Comparison of ENCODE assay signal across 20 mouse cellular contexts in the genomic region with DNA sequence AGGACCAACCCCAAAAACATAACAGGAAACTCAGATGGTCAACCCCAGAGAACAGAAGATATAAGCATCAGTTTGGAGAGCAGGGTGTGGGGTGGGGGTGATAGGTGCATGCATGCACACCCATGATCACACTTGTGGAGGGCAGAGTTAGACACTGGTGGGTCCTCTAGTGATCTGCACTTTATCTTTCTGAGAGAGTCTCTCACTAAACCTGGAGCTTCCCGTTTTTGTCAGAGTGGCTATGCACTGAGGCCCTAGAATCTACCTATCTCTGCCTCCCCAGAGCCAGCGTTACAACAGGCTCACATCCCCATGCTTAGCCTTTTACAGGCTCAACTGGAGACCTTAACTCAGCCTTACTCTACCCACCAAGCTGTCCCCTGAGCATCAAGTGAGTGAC. TPM values are rescaled to one million over a fixed set of nuclear protein-coding genes. Genes with fewer than 3 reads are reported as not detected.
DNase-seq lines count a peak whose midpoint lies in the region; ATAC-seq and TF ChIP-seq lines count a peak whose summit lies in the region.
"Had no signal": no experiment of that assay in that cellular context is flagged by ENCODE, and none has a peak within 500 bp of the region (broad histone marks: within the 10 kb centered on the region; RNA-seq: fewer than 3 reads in every experiment).

No protein-coding gene starts in this region.

- WGBS in kidney, embryonic 15.5 days = 90% methylated on average over 2 of the region's 2 CpGs

- TF ChIP-seq CTCF in MEL (IDR thresholded peaks at IDR 0.05 in 2 of 3, conservative IDR thresholded peaks at IDR 0.05 in 1 of 3; ENCODE audit: control insufficient read depth in 1 of 3, insufficient read depth in 1 of 3, low read depth in 2 of 3, low read length in 3 of 3, poor library complexity in 1 of 3, severe bottlenecking in 1 of 3) = no peak
- TF ChIP-seq CTCF in bone marrow macrophage, adult 2 months (IDR thresholded peaks at IDR 0.05; ENCODE audit: low read depth, low read length) = no peak

- H3K27ac ChIP-seq in MEL (ENCODE audit: control insufficient read depth, low read depth, low read length) = peak overlapping the region; percentile 69
- peak overlapping the region; percentile 11; the same call in 1 of the 2 replicates for H3K27ac ChIP-seq in bone marrow macrophage, adult 2 months (ENCODE audit: insufficient read depth, low read depth, low read length)
- H3K27ac ChIP-seq in kidney, embryonic 15.5 days = no peak overlapping the region
- H3K27ac ChIP-seq: forebrain, embryonic 15.5 days; heart, adult 2 months; heart, embryonic 15.5 days; hindbrain, embryonic 13.5 days had no signal

- peaks cover 45% of the 10 kb centered on the region for H3K79me2 ChIP-seq in MEL (ENCODE audit: control insufficient read depth, insufficient read depth, low read length, poor library complexity)

- peaks cover 34 to 43% of the 10 kb centered on the region in 2 experiments for H3K36me3 ChIP-seq in MEL (ENCODE audit: control insufficient read depth in 1 of 2, insufficient read depth in 2 of 2, low read length in 2 of 2)
- peaks cover 66% of the 10 kb centered on the region for H3K36me3 ChIP-seq in kidney, embryonic 15.5 days

- TF ChIP-seq EP300 in MEL (IDR thresholded peaks at IDR 0.05; ENCODE audit: low read depth in 1 of 2, low read length in 2 of 2) = no peak

- no peaks in the 10 kb centered on the region for H3K9me3 ChIP-seq in MEL (replicated peaks; ENCODE audit: insufficient read depth, low read length)
- no peaks in the 10 kb centered on the region for H3K9me3 ChIP-seq in kidney, embryonic 15.5 days (replicated peaks)
- H3K9me3 ChIP-seq: forebrain, embryonic 15.5 days; heart, embryonic 15.5 days; hindbrain, embryonic 13.5 days had no signal

- H3K27me3 ChIP-seq in MEL (ENCODE audit: control insufficient read depth in 1 of 2, insufficient read depth in 2 of 2, low read length in 2 of 2) = no peaks in the 10 kb centered on the region
- H3K27me3 ChIP-seq in kidney, embryonic 15.5 days = no peaks in the 10 kb centered on the region
- H3K27me3 ChIP-seq: forebrain, embryonic 15.5 days; heart, embryonic 15.5 days; hindbrain, embryonic 13.5 days; Patski had no signal

- DNase-seq in MEL (ENCODE audit: low read depth, low spot score) = peak; percentile 96
- no peak for DNase-seq in lung, postnatal 4 days
- no peak for DNase-seq in retina, embryonic 14.5 days (ENCODE audit: low spot score)
- DNase-seq in cerebellum, postnatal 14 days = no peak
- DNase-seq: adrenal gland, adult 2 months; adrenal gland, postnatal 25 days; cerebellum, adult 2 months; cerebellum, postnatal 10 days; gastrocnemius, postnatal 36 days; heart, adult 2 months; heart, postnatal 14 days had no signal

- no peak for TF ChIP-seq RAD21 in MEL (IDR thresholded peaks at IDR 0.05; ENCODE audit: low read depth, low read length)

- peak in 1 of 2 experiments; percentile 46; a peak in 2 of 4 replicates for TF ChIP-seq POLR2A in MEL (IDR thresholded peaks at IDR 0.05; ENCODE audit: control insufficient read depth in 1 of 2, insufficient read depth in 1 of 2, low read depth in 1 of 2, low read length in 2 of 2, poor library complexity in 1 of 2)
- no peak for TF ChIP-seq POLR2A in bone marrow macrophage, adult 2 months (IDR thresholded peaks at IDR 0.05; ENCODE audit: borderline replicate concordance, low read depth, low read length)

- peak; percentile 29 for ATAC-seq in granulocyte monocyte progenitor cell, adult 5-6 weeks (replicated peaks; ENCODE audit: poor library complexity, severe bottlenecking)
- peak; percentile 33; the same call in 1 of the 2 replicates for ATAC-seq in megakaryocyte, adult 5-6 weeks (ENCODE audit: poor library complexity, severe bottlenecking)
- no peak for ATAC-seq in kidney, embryonic 15.5 days (replicated peaks; ENCODE audit: low FRiP score)
- ATAC-seq: forebrain, embryonic 15.5 days; Patski had no signal

- H3K4me2 ChIP-seq in kidney, embryonic 15.5 days = no peak overlapping the region
- H3K4me2 ChIP-seq: forebrain, embryonic 15.5 days; heart, embryonic 11.5 days; heart, embryonic 15.5 days; hindbrain, embryonic 13.5 days had no signal

- peaks cover 31 to 32% of the 10 kb centered on the region in 2 experiments for H3K4me1 ChIP-seq in MEL (ENCODE audit: control insufficient read depth in 1 of 2, insufficient read depth in 2 of 2, low read length in 2 of 2)
- peaks cover 47% of the 10 kb centered on the region for H3K4me1 ChIP-seq in bone marrow macrophage, adult 2 months (ENCODE audit: control insufficient read depth, insufficient read depth, low read length)
- H3K4me1 ChIP-seq in kidney, embryonic 15.5 days = peaks cover 8% of the 10 kb centered on the region; the same call in 1 of the 2 replicates
- H3K4me1 ChIP-seq: forebrain, embryonic 15.5 days had no signal

- H3K9ac ChIP-seq in MEL (ENCODE audit: control insufficient read depth, low read depth, low read length, poor library complexity, severe bottlenecking) = peak overlapping the region; percentile 1; the same call in 1 of the 2 replicates
- H3K9ac ChIP-seq in kidney, embryonic 15.5 days = no peak overlapping the region
- H3K9ac ChIP-seq: forebrain, embryonic 15.5 days; heart, embryonic 15.5 days; hindbrain, embryonic 13.5 days had no signal

- H3K4me3 ChIP-seq in MEL (ENCODE audit: control insufficient read depth in 1 of 2, insufficient read depth in 1 of 2, low read depth in 2 of 2, low read length in 2 of 2) = no peak overlapping the region
- no peak overlapping the region for H3K4me3 ChIP-seq in bone marrow macrophage, adult 2 months (ENCODE audit: insufficient read depth, low read length)
- H3K4me3 ChIP-seq in kidney, embryonic 15.5 days (replicated peaks) = no peak overlapping the region
- H3K4me3 ChIP-seq: forebrain, embryonic 15.5 days; heart, adult 2 months; heart, embryonic 15.5 days; hindbrain, embryonic 13.5 days had no signal

TF ChIP-seq in MEL, 35 proteins besides CTCF, POLR2A, EP300 and RAD21:
- TF ChIP-seq RCOR1 (IDR thresholded peaks at IDR 0.05; ENCODE audit: low read depth, low read length) = no peak
- TF ChIP-seq UBTF (IDR thresholded peaks at IDR 0.05; ENCODE audit: borderline replicate concordance, insufficient read depth, low read depth, low read length) = peak; percentile 84; the same call in 1 of the 2 replicates
- TF ChIP-seq GATA1 (IDR thresholded peaks at IDR 0.05; ENCODE audit: low read depth, low read length) = peak; percentile 86
- peak; percentile 84 for TF ChIP-seq TBP (IDR thresholded peaks at IDR 0.05; ENCODE audit: low read depth, low read length)
- peak; percentile 67 for TF ChIP-seq TAL1 (IDR thresholded peaks at IDR 0.05; ENCODE audit: low read length)

RNA-seq across cellular contexts. Expression of gene Brf1, which starts 9.1 kb away (rescaled TPM):
- 90.6 and 105 TPM in 2 replicates for total RNA-seq in MEL (2012; rRNA removed)
- 100 to 1,000 TPM in 1 of 2 experiments, not detected in 1; 159 TPM for polyA plus RNA-seq in MEL (2012; ENCODE audit: insufficient read depth in 1 of 2, insufficient read length in 2 of 2, low read depth in 1 of 2, low replicate concordance in 2 of 2, missing spikeins in 1 of 2)
- 42.1 and 49.9 TPM in 2 replicates for polyA plus RNA-seq in bone marrow macrophage, adult 2 months (2012; ENCODE audit: insufficient read depth, insufficient read length, missing spikeins)
- 38.7 and 42.6 TPM in 2 replicates for total RNA-seq in granulocyte monocyte progenitor cell, adult 5-6 weeks (2014; fragmentation: Nextera tagmentation)
- 28.1 and 41.3 TPM in 2 replicates for total RNA-seq in granulocyte monocyte progenitor cell, adult 5-6 weeks (2017)
- 20.2 and 25.3 TPM in 2 replicates for total RNA-seq in megakaryocyte, adult 5-6 weeks (2015)
- total RNA-seq in megakaryocyte, adult 5-6 weeks (2017) = 37.0 and 43.6 TPM in 2 replicates
- polyA plus RNA-seq in kidney, embryonic 15.5 days (2015; fragmentation: Nextera tagmentation; extraction: Ambion mirVana) = 62.4 and 70.4 TPM in 2 replicates

RNA-seq across cellular contexts. Expression of gene Btbd6, which starts 15.2 kb away (rescaled TPM):
- total RNA-seq in MEL (2012; rRNA removed) = 0.88 and 1.8 TPM in 2 replicates
- 1 to 10 TPM in 1 of 2 experiments, not detected in 1; 3.0 TPM for polyA plus RNA-seq in MEL (2012; ENCODE audit: insufficient read depth in 1 of 2, insufficient read length in 2 of 2, low read depth in 1 of 2, low replicate concordance in 2 of 2, missing spikeins in 1 of 2)
- 9.0 and 9.9 TPM in 2 replicates for polyA plus RNA-seq in bone marrow macrophage, adult 2 months (2012; ENCODE audit: insufficient read depth, insufficient read length, missing spikeins)
- 2.4 and 10.5 TPM in 2 replicates for total RNA-seq in granulocyte monocyte progenitor cell, adult 5-6 weeks (2014; fragmentation: Nextera tagmentation)
- 3.3 and 6.8 TPM in 2 replicates for total RNA-seq in granulocyte monocyte progenitor cell, adult 5-6 weeks (2017)
- 4.2 and 5.9 TPM in 2 replicates for total RNA-seq in megakaryocyte, adult 5-6 weeks (2015)
- 2.4 and 4.0 TPM in 2 replicates for total RNA-seq in megakaryocyte, adult 5-6 weeks (2017)
- polyA plus RNA-seq in kidney, embryonic 15.5 days (2015; fragmentation: Nextera tagmentation; extraction: Ambion mirVana) = 24.7 and 25.3 TPM in 2 replicates

RNA-seq across cellular contexts. Expression of gene Pacs2, which starts 22.9 kb away (rescaled TPM):
- 27.7 and 29.8 TPM in 2 replicates for total RNA-seq in MEL (2012; rRNA removed)
- polyA plus RNA-seq in MEL (2012; ENCODE audit: insufficient read depth in 1 of 2, insufficient read length in 2 of 2, low read depth in 1 of 2, low replicate concordance in 2 of 2, missing spikeins in 1 of 2) = 10 to 100 TPM; 62.5 to 69.7 TPM
- polyA plus RNA-seq in bone marrow macrophage, adult 2 months (2012; ENCODE audit: insufficient read depth, insufficient read length, missing spikeins) = 53.4 and 62.2 TPM in 2 replicates
- 23.7 and 28.5 TPM in 2 replicates for total RNA-seq in granulocyte monocyte progenitor cell, adult 5-6 weeks (2014; fragmentation: Nextera tagmentation)
- 6.9 and 8.8 TPM in 2 replicates for total RNA-seq in granulocyte monocyte progenitor cell, adult 5-6 weeks (2017)
- total RNA-seq in megakaryocyte, adult 5-6 weeks (2015) = 55.1 TPM in 2 replicates
- 36.5 and 37.5 TPM in 2 replicates for total RNA-seq in megakaryocyte, adult 5-6 weeks (2017)
- polyA plus RNA-seq in kidney, embryonic 15.5 days (2015; fragmentation: Nextera tagmentation; extraction: Ambion mirVana) = 12.6 and 14.3 TPM in 2 replicates

RNA-seq across cellular contexts. Expression of gene Nudt14, which starts 49.5 kb away (rescaled TPM):
- total RNA-seq in MEL (2012; rRNA removed) = 19.0 and 20.1 TPM in 2 replicates
- polyA plus RNA-seq in MEL (2012; ENCODE audit: insufficient read depth in 1 of 2, insufficient read length in 2 of 2, low read depth in 1 of 2, low replicate concordance in 2 of 2, missing spikeins in 1 of 2) = 10 to 100 TPM in 1 of 2 experiments, not detected in 1; 61.0 TPM
- 31.4 and 32.1 TPM in 2 replicates for polyA plus RNA-seq in bone marrow macrophage, adult 2 months (2012; ENCODE audit: insufficient read depth, insufficient read length, missing spikeins)
- total RNA-seq in granulocyte monocyte progenitor cell, adult 5-6 weeks (2014; fragmentation: Nextera tagmentation) = 15.9 and 33.3 TPM in 2 replicates
- 16.6 and 25.4 TPM in 2 replicates for total RNA-seq in granulocyte monocyte progenitor cell, adult 5-6 weeks (2017)
- total RNA-seq in megakaryocyte, adult 5-6 weeks (2015) = 9.7 and 10.5 TPM in 2 replicates
- 11.4 and 11.9 TPM in 2 replicates for total RNA-seq in megakaryocyte, adult 5-6 weeks (2017)
- 87.5 and 88.5 TPM in 2 replicates for polyA plus RNA-seq in kidney, embryonic 15.5 days (2015; fragmentation: Nextera tagmentation; extraction: Ambion mirVana)
